Mouse (Mus musculus): ENCODE measurements at regions not wholly inside any gene's neighbourhood (a gene's known extent, or its start where the extent isn't known, plus 50 kb on each side); places are given as distances from the start of the nearest gene placed in this dataset.

DNA sequence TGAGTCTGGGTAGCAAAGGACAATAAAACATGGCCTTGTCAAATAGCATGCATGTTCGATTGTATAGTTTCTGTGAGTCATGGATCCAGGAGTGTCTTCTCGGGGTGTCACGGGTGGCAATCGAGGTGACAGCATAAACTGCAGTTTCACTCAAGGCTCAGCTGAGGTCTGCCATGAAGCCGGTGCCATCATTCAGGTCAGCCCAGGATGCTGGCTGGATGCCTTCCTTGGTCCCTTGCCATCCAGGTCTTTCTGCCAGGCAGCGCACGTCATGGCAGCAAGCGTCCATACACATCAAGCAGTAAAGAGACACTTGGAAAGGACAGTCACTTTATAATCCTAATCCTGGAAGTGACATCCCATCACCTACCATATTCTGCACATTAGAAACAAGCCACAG is 242.4 kb downstream of the Gm4791 start:
- ATAC-seq, result no peak
- no peaks in the 10 kb centered on the region for H3K27me3 ChIP-seq (replicated peaks)
- no peak overlapping the region for H3K27ac ChIP-seq
- H3K4me3 ChIP-seq (replicated peaks), result no peak overlapping the region
- H3K4me2 ChIP-seq (replicated peaks), result no peak overlapping the region
- no peak overlapping the region for H3K9ac ChIP-seq
- 93% methylated on average over 8 of the region's 8 CpGs for WGBS
- H3K36me3 ChIP-seq, result no peaks in the 10 kb centered on the region
- H3K9me3 ChIP-seq, result no peaks in the 10 kb centered on the region
- no peaks in the 10 kb centered on the region for H3K4me1 ChIP-seq (replicated peaks)

GRCm38 (mm10) chr9:47242051-47242450 is 243.5 kb downstream of the Gm4791 start:
- no peak overlapping the region for H3K27ac ChIP-seq
- H3K4me1 ChIP-seq (replicated peaks), result no peaks in the 10 kb centered on the region
- no peaks in the 10 kb centered on the region for H3K9me3 ChIP-seq
- H3K36me3 ChIP-seq, result no peaks in the 10 kb centered on the region
- WGBS, result 75% methylated on average over 6 of the region's 6 CpGs
- no peak overlapping the region for H3K4me3 ChIP-seq (replicated peaks)
- no peak for ATAC-seq
- H3K27me3 ChIP-seq (replicated peaks), result no peaks in the 10 kb centered on the region
- no peak overlapping the region for H3K4me2 ChIP-seq (replicated peaks)
- H3K9ac ChIP-seq, result no peak overlapping the region

DNA sequence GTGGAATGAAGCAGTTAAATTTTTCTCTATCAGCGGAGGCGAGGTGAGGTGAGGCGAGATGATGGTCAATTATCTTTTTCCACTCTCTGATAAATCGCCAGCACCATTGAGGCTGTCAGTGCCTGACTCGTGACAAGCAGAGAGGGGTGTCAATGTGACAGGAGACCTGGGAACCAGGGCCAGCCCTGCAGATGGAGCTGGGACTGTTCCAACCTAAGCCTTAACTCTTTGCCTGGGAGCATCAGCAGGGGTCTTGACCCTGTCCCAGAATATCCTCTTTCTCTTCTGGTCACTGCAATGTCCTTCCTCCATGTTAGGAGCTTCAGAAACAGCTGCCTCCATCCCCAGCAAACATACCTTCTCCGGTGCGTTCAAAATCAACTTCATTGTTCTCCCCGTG is 244.0 kb downstream of the Gm4791 start:
- H3K9me3 ChIP-seq, result no peaks in the 10 kb centered on the region
- H3K4me1 ChIP-seq (replicated peaks), result no peaks in the 10 kb centered on the region
- no peak overlapping the region for H3K4me2 ChIP-seq (replicated peaks)
- WGBS, result 75% methylated on average over 8 of the region's 8 CpGs
- no peak overlapping the region for H3K4me3 ChIP-seq (replicated peaks)
- H3K27me3 ChIP-seq (replicated peaks), result no peaks in the 10 kb centered on the region
- H3K27ac ChIP-seq, result no peak overlapping the region
- ATAC-seq, result no peak
- H3K36me3 ChIP-seq, result no peaks in the 10 kb centered on the region
- H3K9ac ChIP-seq, result no peak overlapping the region

DNA sequence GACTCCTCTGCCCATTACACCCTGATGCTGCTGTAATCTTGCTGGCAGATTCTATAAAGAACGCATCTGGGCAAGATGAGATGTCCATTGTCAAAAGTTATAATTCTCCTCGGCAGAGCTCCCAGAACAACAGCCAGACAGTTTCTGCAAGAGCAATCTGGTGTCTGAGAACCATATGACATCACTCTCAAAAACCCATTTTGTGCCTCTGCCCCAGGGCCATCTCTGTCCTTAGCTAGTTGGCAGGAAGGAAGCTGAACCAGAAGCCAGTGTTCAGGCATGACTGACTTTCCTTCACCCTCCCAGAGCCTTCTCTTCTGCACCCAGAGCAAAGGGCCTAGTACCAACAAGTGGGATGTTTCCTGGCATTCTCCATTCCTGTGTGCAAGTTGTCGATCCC is 250.5 kb downstream of the Gm4791 start:
- no peak for ATAC-seq
- WGBS, result 83% methylated on average over 3 of the region's 3 CpGs

DNA sequence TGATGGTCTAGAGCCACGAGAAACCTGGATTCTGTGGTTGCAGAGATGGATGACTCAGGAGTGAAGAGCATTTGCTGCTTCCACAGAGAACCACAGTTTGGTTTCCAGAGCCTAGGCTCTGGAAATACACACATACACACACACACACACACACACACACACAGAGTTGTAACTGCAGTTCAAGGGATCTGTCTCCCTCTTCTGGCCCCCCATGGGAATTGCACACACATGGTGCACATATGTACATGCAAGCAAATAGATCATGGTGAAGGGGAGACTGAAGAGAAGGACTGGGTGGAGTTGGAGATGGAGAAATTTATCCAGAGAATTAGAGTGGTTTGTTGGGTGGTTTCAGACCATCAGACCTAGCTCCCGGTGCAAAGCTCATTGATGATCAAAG is 252.6 kb downstream of the Gm4791 start:
- no peaks in the 10 kb centered on the region for H3K9me3 ChIP-seq
- no peaks in the 10 kb centered on the region for H3K27me3 ChIP-seq (replicated peaks)
- no peaks in the 10 kb centered on the region for H3K4me1 ChIP-seq (replicated peaks)
- H3K4me2 ChIP-seq (replicated peaks), result no peak overlapping the region
- H3K9ac ChIP-seq, result no peak overlapping the region
- no peak for ATAC-seq
- H3K36me3 ChIP-seq, result no peaks in the 10 kb centered on the region
- WGBS, result 91% methylated on average over 2 of the region's 2 CpGs
- no peak overlapping the region for H3K27ac ChIP-seq
- H3K4me3 ChIP-seq (replicated peaks), result no peak overlapping the region

More for the DNA sequence above, 250.5 kb downstream of the Gm4791 start:
- Histone ChIP-seq H3K27me3 (replicated peaks) (no peaks in the 10 kb centered on the region), H3K4me2 (replicated peaks) (no peak overlapping the region), H3K4me1 (replicated peaks) (no peaks in the 10 kb centered on the region), H3K9ac (no peak overlapping the region), H3K9me3 (no peaks in the 10 kb centered on the region), H3K27ac (no peak overlapping the region), H3K4me3 (replicated peaks) (no peak overlapping the region), H3K36me3 (no peaks in the 10 kb centered on the region)

DNA sequence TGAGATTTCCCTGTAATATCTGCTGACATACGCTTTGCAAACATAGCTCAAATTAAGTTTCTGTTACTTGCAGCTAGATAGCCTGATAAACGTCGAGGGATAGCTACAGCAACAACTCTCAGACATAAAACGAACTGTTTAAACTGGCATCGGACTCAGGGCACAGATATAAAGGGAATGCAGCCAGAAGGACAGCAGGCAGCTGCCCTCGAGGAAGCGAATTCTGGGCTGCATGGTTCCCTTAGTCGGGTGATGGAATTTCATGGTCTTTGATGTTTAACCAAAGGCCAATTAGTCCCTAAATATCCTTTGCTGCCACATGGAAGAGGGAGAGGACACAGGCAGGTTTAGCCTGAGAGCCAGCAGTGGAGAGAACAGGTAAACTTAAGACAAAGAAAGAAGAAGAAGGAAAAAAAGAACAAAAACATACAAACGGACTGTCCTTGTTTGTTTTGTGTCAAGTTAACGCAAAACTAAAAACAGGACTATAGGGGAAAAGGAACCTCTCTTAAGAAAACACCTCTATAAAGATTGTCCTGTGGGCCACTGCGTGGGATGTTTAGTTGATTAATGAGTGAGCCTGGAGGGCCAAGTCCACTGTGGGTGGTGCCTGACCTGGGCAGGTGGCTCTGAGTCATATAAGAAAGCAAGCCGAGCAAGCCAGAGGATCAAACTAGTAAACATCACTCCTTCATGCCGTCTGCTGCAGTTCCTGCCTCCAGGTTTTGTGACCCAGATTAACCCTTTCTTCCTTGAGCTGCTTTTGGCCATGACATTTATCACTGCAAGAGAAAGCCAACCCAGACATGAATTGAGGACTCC is 255.5 kb downstream of the Gm4791 start:
- peak; percentile 91 for ATAC-seq
- no peaks in the 10 kb centered on the region for H3K36me3 ChIP-seq
- H3K9me3 ChIP-seq, result no peaks in the 10 kb centered on the region
- H3K4me1 ChIP-seq (replicated peaks), result no peaks in the 10 kb centered on the region
- no peak overlapping the region for H3K4me3 ChIP-seq (replicated peaks)
- H3K27ac ChIP-seq, result 0 out of 2 replicates have a peak overlapping the region, but pooled peaks have one; percentile 24
- H3K27me3 ChIP-seq (replicated peaks), result no peaks in the 10 kb centered on the region
- H3K4me2 ChIP-seq (replicated peaks), result no peak overlapping the region
- WGBS, result 42% methylated on average over 13 of the region's 13 CpGs
- H3K9ac ChIP-seq, result no peak overlapping the region

- H3K27ac ChIP-seq, result no peak overlapping the region
- WGBS, result 52% methylated on average over 9 of the region's 9 CpGs
Measured at GRCm38 (mm10) chr9:47265946-47266490, 264.0 kb upstream of the Cadm1 start.

DNA sequence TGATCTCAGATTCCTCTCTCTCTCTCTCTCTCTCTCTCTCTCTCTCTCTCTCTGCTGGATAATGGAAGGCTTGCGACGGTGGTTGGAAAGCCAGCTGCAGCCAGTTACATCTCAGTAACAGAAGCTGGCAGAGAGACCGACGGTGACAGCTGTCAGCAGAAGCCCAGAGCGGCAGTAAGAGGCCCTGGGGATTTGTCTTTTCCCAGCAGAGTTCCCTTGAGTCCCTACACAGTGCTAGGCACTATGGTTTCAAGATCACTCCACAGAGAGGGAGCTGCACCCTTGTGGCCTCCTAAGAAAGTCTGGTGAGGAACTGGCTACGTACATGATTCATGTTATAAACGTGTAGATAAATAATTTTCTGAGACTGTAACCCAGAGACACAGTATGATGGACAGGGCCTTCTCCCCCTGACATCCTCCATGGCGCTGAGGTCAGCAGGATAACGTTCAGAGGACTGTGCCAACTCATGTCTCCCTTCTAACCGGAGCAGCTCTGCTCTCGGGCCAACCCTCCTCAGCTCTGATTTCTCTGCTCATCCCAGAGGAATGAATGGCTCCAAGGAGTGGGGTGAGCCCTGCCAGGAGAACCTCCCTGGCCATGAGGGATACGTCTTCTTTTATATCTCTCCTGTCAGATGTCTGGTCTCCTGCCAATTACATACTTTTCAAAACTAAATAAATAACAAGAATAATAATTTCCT is 253.5 kb upstream of the Cadm1 start:
- Histone ChIP-seq H3K27me3 (replicated peaks) (no peaks in the 10 kb centered on the region), H3K36me3 (no peaks in the 10 kb centered on the region), H3K9me3 (no peaks in the 10 kb centered on the region), H3K27ac (no peak overlapping the region), H3K4me1 (replicated peaks) (0 out of 2 replicates have a peak, but pooled peaks cover 2% of the 10 kb centered on the region), H3K4me3 (replicated peaks) (no peak overlapping the region), H3K4me2 (replicated peaks) (no peak overlapping the region), H3K9ac (no peak overlapping the region)
- peak; percentile 81 for ATAC-seq
- WGBS, result 37% methylated on average over 12 of the region's 12 CpGs

More at GRCm38 (mm10) chr9:47265946-47266490, 264.0 kb upstream of the Cadm1 start:
- ATAC-seq, result peak; percentile 55
- H3K27me3 ChIP-seq (replicated peaks), result no peaks in the 10 kb centered on the region
- no peaks in the 10 kb centered on the region for H3K9me3 ChIP-seq
- H3K4me2 ChIP-seq (replicated peaks), result no peak overlapping the region
- no peak overlapping the region for H3K4me3 ChIP-seq (replicated peaks)
- H3K4me1 ChIP-seq (replicated peaks), result 0 out of 2 replicates have a peak, but pooled peaks cover 8% of the 10 kb centered on the region
- no peak overlapping the region for H3K9ac ChIP-seq
- no peaks in the 10 kb centered on the region for H3K36me3 ChIP-seq

GRCm38 (mm10) chr9:47279410-47279809 is 250.6 kb upstream of the Cadm1 start:
- no peaks in the 10 kb centered on the region for H3K9me3 ChIP-seq
- no peak overlapping the region for H3K4me2 ChIP-seq (replicated peaks)
- H3K36me3 ChIP-seq, result no peaks in the 10 kb centered on the region
- H3K27ac ChIP-seq, result no peak overlapping the region
- WGBS, result 78% methylated on average over 6 of the region's 6 CpGs
- ATAC-seq, result no peak
- no peak overlapping the region for H3K4me3 ChIP-seq (replicated peaks)
- no peak overlapping the region for H3K9ac ChIP-seq
- 0 out of 2 replicates have a peak, but pooled peaks cover 2% of the 10 kb centered on the region for H3K4me1 ChIP-seq (replicated peaks)
- H3K27me3 ChIP-seq (replicated peaks), result no peaks in the 10 kb centered on the region

GRCm38 (mm10) chr9:47280146-47280545 is 249.8 kb upstream of the Cadm1 start:
- WGBS, result 46% methylated on average over 7 of the region's 7 CpGs
- Histone ChIP-seq H3K4me2 (replicated peaks) (no peak overlapping the region), H3K4me1 (replicated peaks) (0 out of 2 replicates have a peak, but pooled peaks cover 2% of the 10 kb centered on the region), H3K9me3 (no peaks in the 10 kb centered on the region), H3K27me3 (replicated peaks) (no peaks in the 10 kb centered on the region), H3K9ac (no peak overlapping the region), H3K4me3 (replicated peaks) (no peak overlapping the region), H3K36me3 (no peaks in the 10 kb centered on the region), H3K27ac (no peak overlapping the region)
- 0 out of 2 replicates have a peak, but pooled peaks have one; percentile 36 for ATAC-seq

DNA sequence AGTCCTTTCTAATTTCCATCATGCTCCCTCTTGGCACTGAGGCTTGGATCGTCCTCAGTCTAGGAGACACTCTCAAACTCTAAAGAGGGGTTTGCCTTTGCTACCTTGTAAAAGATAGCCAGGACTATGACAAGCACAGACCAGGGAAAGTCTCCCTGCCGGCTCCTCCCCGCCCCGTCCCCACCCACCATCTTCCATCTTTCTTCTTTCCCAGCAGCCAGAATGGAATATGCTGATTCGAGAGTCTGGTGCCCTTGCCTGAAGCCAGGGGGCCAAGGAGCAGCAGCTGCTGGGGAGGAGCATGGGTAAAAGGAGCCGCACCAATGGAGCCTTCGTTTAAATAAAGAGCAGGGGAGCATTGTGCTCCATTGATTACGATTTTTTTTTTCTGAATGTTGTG is 249.4 kb upstream of the Cadm1 start:
- H3K9ac ChIP-seq, result no peak overlapping the region
- no peak overlapping the region for H3K4me2 ChIP-seq (replicated peaks)
- H3K4me1 ChIP-seq (replicated peaks), result 0 out of 2 replicates have a peak, but pooled peaks cover 2% of the 10 kb centered on the region
- H3K27ac ChIP-seq, result no peak overlapping the region
- no peak overlapping the region for H3K4me3 ChIP-seq (replicated peaks)
- H3K27me3 ChIP-seq (replicated peaks), result no peaks in the 10 kb centered on the region
- 49% methylated on average over 8 of the region's 8 CpGs for WGBS
- ATAC-seq, result no peak
- H3K36me3 ChIP-seq, result no peaks in the 10 kb centered on the region
- H3K9me3 ChIP-seq, result no peaks in the 10 kb centered on the region

DNA sequence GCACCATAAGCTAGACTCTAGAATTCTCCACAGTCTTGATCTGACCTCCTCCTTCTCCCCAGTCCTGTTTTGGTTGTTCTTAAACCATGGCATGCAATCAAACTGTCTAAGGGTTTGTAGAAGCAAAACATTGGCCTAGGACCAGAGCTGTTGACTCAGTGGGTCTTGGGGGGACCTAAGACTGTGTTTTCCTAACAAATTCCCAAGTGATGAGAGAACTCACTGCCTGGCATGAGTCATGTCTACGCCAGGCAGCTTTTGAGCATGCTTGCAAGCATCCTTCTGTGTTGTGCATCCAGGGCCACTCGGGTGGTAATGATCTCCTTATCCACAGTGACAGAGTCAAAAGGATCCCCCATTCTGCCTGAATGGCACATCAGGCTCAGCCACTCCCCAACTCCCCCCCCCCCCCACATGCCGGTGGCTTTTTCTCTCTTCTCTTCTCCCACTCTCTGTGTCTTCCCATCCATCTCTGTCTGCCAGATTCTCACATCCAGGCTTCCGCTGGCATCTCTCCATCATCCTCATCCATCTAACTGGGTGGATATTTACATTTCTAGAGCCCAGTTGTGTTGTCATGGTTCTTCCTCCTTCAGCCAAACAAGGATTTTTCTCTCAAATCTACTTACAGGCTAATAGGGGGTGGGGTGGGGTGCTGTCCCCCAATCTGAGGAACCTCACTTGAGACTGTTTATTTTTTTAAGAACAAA is 246.1 kb upstream of the Cadm1 start:
- ATAC-seq, result no peak
- Histone ChIP-seq H3K9ac (no peak overlapping the region), H3K27ac (no peak overlapping the region), H3K4me2 (replicated peaks) (no peak overlapping the region), H3K4me3 (replicated peaks) (no peak overlapping the region), H3K27me3 (replicated peaks) (no peaks in the 10 kb centered on the region), H3K9me3 (no peaks in the 10 kb centered on the region), H3K4me1 (replicated peaks) (0 out of 2 replicates have a peak, but pooled peaks cover 4% of the 10 kb centered on the region), H3K36me3 (no peaks in the 10 kb centered on the region)
- 72% methylated on average over 4 of the region's 4 CpGs for WGBS

All from intestine, embryonic 15.5 days (tissue).